Comparison of ENCODE assay signal across 18 mouse cellular contexts in the genomic region with DNA sequence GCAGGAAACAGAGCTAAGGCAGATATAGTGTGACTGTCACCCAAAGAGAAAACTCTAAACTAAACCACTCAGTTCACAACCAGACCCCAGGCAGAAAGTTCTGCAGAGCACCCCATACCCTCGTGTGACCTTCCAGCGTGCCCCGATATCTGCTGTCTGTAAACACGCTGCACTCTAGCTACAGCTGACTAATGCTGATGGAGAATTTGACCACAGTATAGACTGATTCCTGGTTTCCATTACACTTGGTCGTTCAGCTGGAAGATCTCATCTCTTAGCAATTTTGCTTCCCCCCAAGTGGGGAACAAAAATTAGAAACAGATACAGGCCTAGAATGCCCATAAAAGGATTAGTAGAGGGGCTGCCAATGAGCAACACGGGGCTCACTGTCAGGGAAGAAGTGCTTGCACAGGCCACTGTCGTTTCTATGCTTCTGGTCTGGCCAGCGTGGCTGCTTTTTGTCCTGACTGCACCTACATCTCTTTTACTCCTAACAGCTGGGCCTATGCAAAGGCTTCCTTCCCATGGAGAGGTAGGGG. TPM values are rescaled to one million over a fixed set of nuclear protein-coding genes. Genes with fewer than 3 reads are reported as not detected.
DNase-seq lines count a peak whose midpoint lies in the region; ATAC-seq and TF ChIP-seq lines count a peak whose summit lies in the region.
"Had no signal": no experiment of that assay in that cellular context is flagged by ENCODE, and none has a peak within 500 bp of the region (broad histone marks: within the 10 kb centered on the region; RNA-seq: fewer than 3 reads in every experiment).

No protein-coding gene starts in this region.

- 0 out of 2 replicates have a peak overlapping the region, but pooled peaks have one; percentile 15 for H3K27ac ChIP-seq in hindbrain, postnatal 0 days
- H3K27ac ChIP-seq in hindbrain, embryonic 12.5 days = no peak overlapping the region; the same call in 1 of the 2 replicates
- H3K27ac ChIP-seq in embryonic facial prominence, embryonic 11.5 days (replicated peaks; ENCODE audit: low read depth, low read length) = no peak overlapping the region
- peak overlapping the region; percentile 19; the same call in 1 of the 2 replicates for H3K27ac ChIP-seq in stomach, embryonic 15.5 days
- H3K27ac ChIP-seq: kidney, postnatal 0 days; neural tube, embryonic 12.5 days had no signal

- no peaks in the 10 kb centered on the region for H3K27me3 ChIP-seq in hindbrain, postnatal 0 days (ENCODE audit: insufficient read depth, low read length)
- peaks cover 6% of the 10 kb centered on the region; the same call in 1 of the 2 replicates for H3K27me3 ChIP-seq in hindbrain, embryonic 12.5 days
- no peaks in the 10 kb centered on the region for H3K27me3 ChIP-seq in embryonic facial prominence, embryonic 11.5 days (ENCODE audit: control insufficient read depth, insufficient read depth, low read length)
- H3K27me3 ChIP-seq in stomach, embryonic 15.5 days (replicated peaks) = no peaks in the 10 kb centered on the region
- H3K27me3 ChIP-seq: neural tube, embryonic 12.5 days had no signal

- peaks cover 9% of the 10 kb centered on the region; the same call in 1 of the 2 replicates for H3K4me1 ChIP-seq in hindbrain, postnatal 0 days (ENCODE audit: insufficient read depth, low read length)
- H3K4me1 ChIP-seq in hindbrain, embryonic 12.5 days = peaks cover 4% of the 10 kb centered on the region; the same call in 1 of the 2 replicates
- no peaks in the 10 kb centered on the region for H3K4me1 ChIP-seq in embryonic facial prominence, embryonic 11.5 days (ENCODE audit: control insufficient read depth, insufficient read depth, low read length)
- 0 out of 2 replicates have a peak, but pooled peaks cover 3% of the 10 kb centered on the region for H3K4me1 ChIP-seq in stomach, embryonic 15.5 days
- H3K4me1 ChIP-seq: neural tube, embryonic 12.5 days had no signal

- no peak for TF ChIP-seq CTCF in hindbrain, postnatal 0 days (IDR thresholded peaks at IDR 0.05; ENCODE audit: low read depth)

- no peak for ATAC-seq in hindbrain, postnatal 0 days
- ATAC-seq in hindbrain, embryonic 12.5 days (ENCODE audit: low FRiP score) = no peak
- peak; percentile 58; the same call in 1 of the 2 replicates for ATAC-seq in embryonic facial prominence, embryonic 11.5 days (replicated peaks; ENCODE audit: insufficient number of reproducible peaks, low FRiP score, low TSS enrichment, low read depth)
- no peak for ATAC-seq in stomach, embryonic 15.5 days (ENCODE audit: insufficient read depth, low FRiP score, low read depth)
- no peak for ATAC-seq in erythroid progenitor cell, adult 5-6 weeks (replicated peaks; ENCODE audit: low FRiP score, poor library complexity, severe bottlenecking)
- ATAC-seq: CD4-positive, CD25-positive, alpha-beta regulatory T cell, adult 4 months; midbrain, embryonic 16.5 days had no signal

- no peak overlapping the region for H3K4me3 ChIP-seq in hindbrain, postnatal 0 days (ENCODE audit: low read length)
- no peak overlapping the region for H3K4me3 ChIP-seq in hindbrain, embryonic 12.5 days
- no peak overlapping the region for H3K4me3 ChIP-seq in embryonic facial prominence, embryonic 11.5 days (ENCODE audit: low read depth, low read length)
- H3K4me3 ChIP-seq in stomach, embryonic 15.5 days (replicated peaks) = no peak overlapping the region
- H3K4me3 ChIP-seq: neural tube, embryonic 12.5 days had no signal

- 59% methylated on average over 8 of the region's 8 CpGs for WGBS in hindbrain, postnatal 0 days
- WGBS in hindbrain, embryonic 12.5 days = 69% methylated on average over 8 of the region's 8 CpGs
- WGBS in embryonic facial prominence, embryonic 11.5 days = 38% methylated on average over 8 of the region's 8 CpGs
- 43% methylated on average over 8 of the region's 8 CpGs for WGBS in stomach, embryonic 15.5 days

- no peaks in the 10 kb centered on the region for H3K9me3 ChIP-seq in hindbrain, postnatal 0 days (ENCODE audit: low read length)
- no peaks in the 10 kb centered on the region for H3K9me3 ChIP-seq in hindbrain, embryonic 12.5 days (replicated peaks)
- H3K9me3 ChIP-seq in embryonic facial prominence, embryonic 11.5 days (replicated peaks; ENCODE audit: control insufficient read depth, low read length) = no peaks in the 10 kb centered on the region
- no peaks in the 10 kb centered on the region for H3K9me3 ChIP-seq in stomach, embryonic 15.5 days
- H3K9me3 ChIP-seq: neural tube, embryonic 12.5 days had no signal

- DNase-seq in hindbrain, postnatal 0 days (ENCODE audit: low spot score) = no peak
- peak; percentile 77 for DNase-seq in embryonic facial prominence, embryonic 11.5 days (ENCODE audit: low spot score)
- DNase-seq in forelimb bud, embryonic 11.5 days (ENCODE audit: low read depth, low spot score) = peak; percentile 34
- DNase-seq in MN1 (ENCODE audit: low spot score) = no peak
- DNase-seq: cerebellum, adult 18-20 months; heart, postnatal 10 days; lung, adult 18-20 months had no signal

- no peak overlapping the region for H3K9ac ChIP-seq in hindbrain, postnatal 0 days (replicated peaks; ENCODE audit: low read length)
- H3K9ac ChIP-seq in hindbrain, embryonic 12.5 days = no peak overlapping the region
- H3K9ac ChIP-seq in embryonic facial prominence, embryonic 11.5 days (replicated peaks; ENCODE audit: low read length) = no peak overlapping the region
- H3K9ac ChIP-seq in stomach, embryonic 15.5 days = no peak overlapping the region
- H3K9ac ChIP-seq: neural tube, embryonic 12.5 days had no signal

- no peak overlapping the region for H3K4me2 ChIP-seq in hindbrain, postnatal 0 days (ENCODE audit: low read depth, low read length)
- no peak overlapping the region for H3K4me2 ChIP-seq in hindbrain, embryonic 12.5 days (replicated peaks)
- H3K4me2 ChIP-seq in embryonic facial prominence, embryonic 11.5 days (ENCODE audit: low read depth, low read length) = no peak overlapping the region
- H3K4me2 ChIP-seq in stomach, embryonic 15.5 days = no peak overlapping the region
- H3K4me2 ChIP-seq: neural tube, embryonic 12.5 days had no signal

- H3K36me3 ChIP-seq in hindbrain, postnatal 0 days (ENCODE audit: insufficient read depth, low read length) = no peaks in the 10 kb centered on the region
- H3K36me3 ChIP-seq in hindbrain, embryonic 12.5 days = no peaks in the 10 kb centered on the region
- no peaks in the 10 kb centered on the region for H3K36me3 ChIP-seq in embryonic facial prominence, embryonic 11.5 days (replicated peaks; ENCODE audit: control insufficient read depth, insufficient read depth, low read depth, low read length)
- no peaks in the 10 kb centered on the region for H3K36me3 ChIP-seq in stomach, embryonic 15.5 days
- H3K36me3 ChIP-seq: neural tube, embryonic 12.5 days had no signal

RNA-seq across cellular contexts. Expression of a gene that starts 4.0 kb away (rescaled TPM):
- total RNA-seq in hindbrain, postnatal 0 days (2014; rRNA removed) = under 0.01 TPM in 1 of 2 replicates, not detected in the other
- polyA plus RNA-seq in hindbrain, postnatal 0 days (2015; fragmentation: Nextera tagmentation; extraction: Ambion mirVana) = not detected in 2 replicates
- not detected in 2 replicates for polyA plus RNA-seq in hindbrain, embryonic 12.5 days (2016; fragmentation: Nextera tagmentation; extraction: Ambion mirVana)
- polyA plus RNA-seq in embryonic facial prominence, embryonic 11.5 days (2014; fragmentation: Nextera tagmentation; extraction: Ambion mirVana) = not detected in 2 replicates
- 0.14 and 0.33 TPM in 2 replicates for polyA plus RNA-seq in stomach, embryonic 15.5 days (2015; fragmentation: Nextera tagmentation; extraction: Ambion mirVana)
- not detected in 2 replicates for total RNA-seq in erythroid progenitor cell, adult 5-6 weeks (2015; ENCODE audit: low replicate concordance)
- total RNA-seq in erythroid progenitor cell, adult 5-6 weeks (2017; ENCODE audit: low replicate concordance) = not detected in 2 replicates
- total RNA-seq: layer of hippocampus, postnatal 10 days; left cerebral cortex, postnatal 36 days; megakaryocyte, adult 5-6 weeks had no signal
- polyA plus RNA-seq: CD4-positive, CD25-positive, alpha-beta regulatory T cell, adult 4 months; kidney, postnatal 0 days; midbrain, embryonic 16.5 days; neural tube, embryonic 12.5 days had no signal

RNA-seq across cellular contexts. Expression of a gene that starts 11.8 kb away (rescaled TPM):
- total RNA-seq in hindbrain, postnatal 0 days (2014; rRNA removed) = 0.04 and 0.16 TPM in 2 replicates
- 0.09 and 0.14 TPM in 2 replicates for polyA plus RNA-seq in hindbrain, postnatal 0 days (2015; fragmentation: Nextera tagmentation; extraction: Ambion mirVana)
- 0.53 and 1.3 TPM in 2 replicates for polyA plus RNA-seq in hindbrain, embryonic 12.5 days (2016; fragmentation: Nextera tagmentation; extraction: Ambion mirVana)
- polyA plus RNA-seq in embryonic facial prominence, embryonic 11.5 days (2014; fragmentation: Nextera tagmentation; extraction: Ambion mirVana) = 0.72 and 1.3 TPM in 2 replicates
- polyA plus RNA-seq in stomach, embryonic 15.5 days (2015; fragmentation: Nextera tagmentation; extraction: Ambion mirVana) = 0.39 and 0.49 TPM in 2 replicates
- total RNA-seq in erythroid progenitor cell, adult 5-6 weeks (2015; ENCODE audit: low replicate concordance) = not detected in 2 replicates
- under 0.01 TPM in 1 of 2 replicates, not detected in the other for total RNA-seq in erythroid progenitor cell, adult 5-6 weeks (2017; ENCODE audit: low replicate concordance)
- total RNA-seq: left cerebral cortex, postnatal 36 days; megakaryocyte, adult 5-6 weeks had no signal
- polyA plus RNA-seq: CD4-positive, CD25-positive, alpha-beta regulatory T cell, adult 4 months; small intestine, adult 2 months had no signal

RNA-seq across cellular contexts. Expression of a gene that starts 39.3 kb away (rescaled TPM):
- 0.58 and 1.3 TPM in 2 replicates for total RNA-seq in hindbrain, postnatal 0 days (2014; rRNA removed)
- polyA plus RNA-seq in hindbrain, postnatal 0 days (2015; fragmentation: Nextera tagmentation; extraction: Ambion mirVana) = 0.72 and 1.0 TPM in 2 replicates
- polyA plus RNA-seq in hindbrain, embryonic 12.5 days (2016; fragmentation: Nextera tagmentation; extraction: Ambion mirVana) = 1.4 and 1.6 TPM in 2 replicates
- polyA plus RNA-seq in embryonic facial prominence, embryonic 11.5 days (2014; fragmentation: Nextera tagmentation; extraction: Ambion mirVana) = 2.0 and 2.5 TPM in 2 replicates
- 0.76 and 0.89 TPM in 2 replicates for polyA plus RNA-seq in stomach, embryonic 15.5 days (2015; fragmentation: Nextera tagmentation; extraction: Ambion mirVana)
- total RNA-seq in erythroid progenitor cell, adult 5-6 weeks (2015; ENCODE audit: low replicate concordance) = 1.4 and 2.1 TPM in 2 replicates
- total RNA-seq in erythroid progenitor cell, adult 5-6 weeks (2017; ENCODE audit: low replicate concordance) = 1.9 TPM in 1 of 2 replicates, not detected in the other
- polyA plus RNA-seq: CD4-positive, CD25-positive, alpha-beta regulatory T cell, adult 4 months had no signal

Comparison
In these comparisons a context has a peak if more than half of its experiments do, and no peak if none do; other contexts are left out.
1. H3K27ac ChIP-seq: peak in hindbrain, postnatal 0 days (single experiment) and stomach, embryonic 15.5 days (single experiment); none in hindbrain, embryonic 12.5 days (single experiment) and embryonic facial prominence, embryonic 11.5 days (single experiment).
2. DNase-seq: peak in embryonic facial prominence, embryonic 11.5 days (single experiment) and forelimb bud, embryonic 11.5 days (single experiment); none in hindbrain, postnatal 0 days (single experiment) and MN1 (single experiment).